40 mouse cellular contexts compared by ENCODE assay signal in the genomic region with DNA sequence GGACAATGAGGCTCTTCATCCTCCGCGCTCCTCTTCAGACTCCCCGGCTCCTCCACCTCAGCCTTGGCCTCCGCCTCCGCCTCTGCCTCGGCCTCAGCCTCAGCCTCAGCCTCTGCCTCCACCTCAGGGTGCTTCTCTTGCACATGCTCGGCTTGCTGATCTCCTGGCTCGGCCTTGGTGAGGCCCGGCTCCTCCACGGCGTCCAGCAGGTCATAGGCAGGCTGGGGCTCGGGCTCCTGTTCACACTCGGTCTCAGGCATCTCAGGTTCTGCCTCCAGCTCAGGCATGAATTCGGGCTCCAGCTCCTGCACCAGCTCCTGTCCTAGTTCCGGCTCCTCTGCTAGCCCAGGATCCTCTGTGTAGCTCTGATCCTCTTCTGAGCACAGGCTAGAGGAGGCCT. TPM values are rescaled to one million over a fixed set of nuclear protein-coding genes. Genes with fewer than 3 reads are reported as not detected.
DNase-seq lines count a peak whose midpoint lies in the region; ATAC-seq lines count a peak whose summit lies in the region.
"Had no signal": no experiment of that assay in that cellular context is flagged by ENCODE, and none has a peak within 500 bp of the region (broad histone marks: within the 10 kb centered on the region; RNA-seq: fewer than 3 reads in every experiment).

No protein-coding gene starts in this region.

- no peaks in the 10 kb centered on the region for H3K27me3 ChIP-seq in liver, embryonic 12.5 days (replicated peaks)
- no peaks in the 10 kb centered on the region for H3K27me3 ChIP-seq in kidney, embryonic 16.5 days (ENCODE audit: insufficient read depth, low read length)
- H3K27me3 ChIP-seq: embryonic facial prominence, embryonic 13.5 days; heart, embryonic 15.5 days; hindbrain, embryonic 13.5 days; limb, embryonic 13.5 days; liver, embryonic 13.5 days; megakaryocyte, embryonic 14.5 days; midbrain, embryonic 12.5 days; neural tube, embryonic 12.5 days; stomach, embryonic 15.5 days had no signal

- H3K27ac ChIP-seq in liver, embryonic 12.5 days, result no peak overlapping the region
- no peak overlapping the region for H3K27ac ChIP-seq in kidney, embryonic 16.5 days (ENCODE audit: low read length)
- H3K27ac ChIP-seq: embryonic facial prominence, embryonic 13.5 days; heart, embryonic 15.5 days; hindbrain, embryonic 13.5 days; limb, embryonic 13.5 days; liver, embryonic 13.5 days; midbrain, embryonic 12.5 days; neural tube, embryonic 12.5 days; stomach, embryonic 15.5 days had no signal

- H3K4me3 ChIP-seq in liver, embryonic 12.5 days, result no peak overlapping the region
- no peak overlapping the region for H3K4me3 ChIP-seq in kidney, embryonic 16.5 days (ENCODE audit: low read length)
- H3K4me3 ChIP-seq: embryonic facial prominence, embryonic 13.5 days; heart, embryonic 15.5 days; hindbrain, embryonic 13.5 days; limb, embryonic 13.5 days; liver, embryonic 13.5 days; midbrain, embryonic 12.5 days; myocyte; neural tube, embryonic 12.5 days; stomach, embryonic 15.5 days had no signal

- DNase-seq in liver, result peak; percentile 3
- DNase-seq in ES-CJ7 (ENCODE audit: low read depth, low spot score), result peak; percentile 6
- peak; percentile 24 for DNase-seq in ZHBTc4 (ENCODE audit: low read depth, low spot score)
- peak; percentile 20 for DNase-seq in testis, postnatal 14 days (ENCODE audit: low spot score)
- DNase-seq in layer of hippocampus, postnatal 10 days (ENCODE audit: low spot score in 2 of 2), result no peak
- DNase-seq: adrenal gland, adult 2 months; adrenal gland, postnatal 36 days; B cell, adult 2 months; cerebellum, adult 8-10 months; forebrain, postnatal 0 days; gastrocnemius, postnatal 10 days; heart, postnatal 36 days; kidney, adult 9 months; kidney, postnatal 14 days; layer of hippocampus, adult 9-11 months; liver, embryonic 13.5 days; lung, adult 18-20 months; lung, postnatal 4 days; right cerebral cortex, postnatal 14 days had no signal

- H3K9me3 ChIP-seq in liver, embryonic 12.5 days (replicated peaks), result 0 out of 2 replicates have a peak, but pooled peaks cover 4% of the 10 kb centered on the region
- no peaks in the 10 kb centered on the region for H3K9me3 ChIP-seq in kidney, embryonic 16.5 days (ENCODE audit: low read length)
- H3K9me3 ChIP-seq: embryonic facial prominence, embryonic 13.5 days; heart, embryonic 15.5 days; hindbrain, embryonic 13.5 days; limb, embryonic 13.5 days; neural tube, embryonic 12.5 days; stomach, embryonic 15.5 days had no signal

- no peaks in the 10 kb centered on the region for H3K4me1 ChIP-seq in liver, embryonic 12.5 days
- no peaks in the 10 kb centered on the region for H3K4me1 ChIP-seq in kidney, embryonic 16.5 days (ENCODE audit: insufficient read depth, low read length)
- H3K4me1 ChIP-seq: embryonic facial prominence, embryonic 13.5 days; heart, embryonic 15.5 days; hindbrain, embryonic 13.5 days; limb, embryonic 13.5 days; liver, embryonic 13.5 days; megakaryocyte, embryonic 14.5 days; midbrain, embryonic 12.5 days; neural tube, embryonic 12.5 days; stomach, embryonic 15.5 days had no signal

- H3K9ac ChIP-seq in liver, embryonic 12.5 days, result no peak overlapping the region
- no peak overlapping the region for H3K9ac ChIP-seq in kidney, embryonic 16.5 days (replicated peaks; ENCODE audit: low read length)
- H3K9ac ChIP-seq: embryonic facial prominence, embryonic 13.5 days; forebrain, postnatal 0 days; heart, embryonic 15.5 days; hindbrain, embryonic 13.5 days; limb, embryonic 13.5 days; liver, embryonic 13.5 days; midbrain, embryonic 12.5 days; neural tube, embryonic 12.5 days; stomach, embryonic 15.5 days had no signal

- no peak overlapping the region for H3K4me2 ChIP-seq in liver, embryonic 12.5 days
- no peak overlapping the region for H3K4me2 ChIP-seq in kidney, embryonic 16.5 days (replicated peaks; ENCODE audit: low read depth, low read length)
- H3K4me2 ChIP-seq: embryonic facial prominence, embryonic 13.5 days; heart, embryonic 15.5 days; hindbrain, embryonic 13.5 days; limb, embryonic 13.5 days; liver, embryonic 13.5 days; midbrain, embryonic 12.5 days; neural tube, embryonic 12.5 days; stomach, embryonic 15.5 days had no signal

- H3K36me3 ChIP-seq in liver, embryonic 12.5 days, result no peaks in the 10 kb centered on the region
- H3K36me3 ChIP-seq in kidney, embryonic 16.5 days (ENCODE audit: insufficient read depth, low read length), result no peaks in the 10 kb centered on the region
- H3K36me3 ChIP-seq: embryonic facial prominence, embryonic 13.5 days; heart, embryonic 15.5 days; hindbrain, embryonic 13.5 days; limb, embryonic 13.5 days; liver, embryonic 13.5 days; midbrain, embryonic 12.5 days; neural tube, embryonic 12.5 days; stomach, embryonic 15.5 days had no signal

- 79% methylated on average over 15 of the region's 15 CpGs for WGBS in liver, embryonic 12.5 days (ENCODE audit: insufficient replicate concordance)
- WGBS in kidney, embryonic 16.5 days, result 96% methylated on average over 15 of the region's 15 CpGs

- ATAC-seq in liver, embryonic 12.5 days, result no peak
- ATAC-seq in kidney, embryonic 16.5 days (ENCODE audit: low FRiP score, low TSS enrichment), result no peak
- ATAC-seq: activated CD4-positive, CD25-positive, alpha-beta regulatory T cell, adult 4 months; forebrain, postnatal 0 days; intestine, postnatal 0 days; lung, postnatal 0 days had no signal

RNA-seq across cellular contexts. Expression of a gene that starts 0.5 kb away (rescaled TPM):
- not detected in 2 replicates for polyA plus RNA-seq in liver, embryonic 12.5 days (2016; fragmentation: Nextera tagmentation; extraction: Ambion mirVana)
- not detected in 2 replicates for polyA plus RNA-seq in kidney, embryonic 16.5 days (2015; fragmentation: Nextera tagmentation; extraction: Ambion mirVana)
- total RNA-seq in layer of hippocampus, postnatal 10 days (2021), result not detected
- total RNA-seq: adrenal gland, adult 2 months; adrenal gland, postnatal 36 days; forebrain, postnatal 0 days; gastrocnemius, postnatal 10 days; heart, postnatal 36 days; left cerebral cortex, adult 18-20 months; left cerebral cortex, postnatal 25 days; midbrain, postnatal 0 days had no signal
- polyA plus RNA-seq: activated CD4-positive, CD25-positive, alpha-beta regulatory T cell, adult 4 months; adrenal gland, adult 2 months; brain, embryonic 14.5 days; embryonic facial prominence, embryonic 13.5 days; forebrain, embryonic 11.5 days; forebrain, postnatal 0 days; heart, embryonic 15.5 days; hindbrain, embryonic 13.5 days; intestine, postnatal 0 days; limb, embryonic 13.5 days; liver, embryonic 13.5 days; lung, postnatal 0 days; midbrain, embryonic 12.5 days; midbrain, postnatal 0 days; myocyte; neural tube, embryonic 12.5 days; small intestine, adult 2 months; stomach, embryonic 15.5 days; thymus, postnatal 0 days had no signal

Comparison
In these comparisons a context has a peak if more than half of its experiments do, and no peak if none do; other contexts are left out.
1. DNase-seq: peak in liver (single experiment), ES-CJ7 (single experiment), ZHBTc4 (single experiment) and testis, postnatal 14 days (single experiment); none in layer of hippocampus, postnatal 10 days (0 of 2).